Mouse (Mus musculus): ENCODE data around the gene Armc5.

Gene Armc5

DNA sequence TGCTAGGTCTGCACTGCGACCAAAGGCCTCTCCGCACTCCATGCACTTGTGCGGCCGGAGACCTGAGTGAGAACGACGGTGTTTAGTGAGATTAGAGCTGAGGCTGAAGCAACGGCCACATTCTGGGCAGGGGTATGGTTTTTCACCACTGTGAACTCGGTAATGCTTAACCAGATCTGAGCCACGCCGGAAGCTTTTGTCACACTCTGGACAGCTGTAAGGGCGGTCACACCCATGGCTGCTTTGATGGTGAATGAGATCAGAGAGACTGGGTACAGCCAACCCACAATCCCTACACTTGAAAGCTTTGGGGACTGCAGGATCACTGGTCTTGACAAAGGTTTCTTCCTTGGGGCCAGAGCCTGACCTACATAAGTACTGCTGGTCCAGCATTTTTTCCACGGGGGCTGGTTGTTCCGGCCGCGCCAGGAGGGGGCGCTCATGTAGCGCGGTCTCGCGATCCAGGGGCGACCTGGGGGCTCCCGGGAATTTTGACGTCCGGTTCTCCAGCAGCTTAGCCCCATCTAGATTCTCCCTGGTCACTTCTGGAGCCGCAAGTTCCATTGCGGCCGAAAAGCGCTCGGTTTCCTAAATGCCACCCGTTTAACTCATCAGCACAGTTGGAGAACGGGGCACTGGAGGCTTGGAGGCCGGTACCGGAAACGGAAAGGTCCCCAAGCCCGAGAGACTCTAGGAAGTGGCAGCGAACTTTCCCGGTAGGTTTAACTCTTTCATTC, at the start of gene Armc5:
TSS of gene Armc5 (plus strand) at position 487 of the 737 bp plus-strand sequence.
- peak; percentile 46 for DNase-seq (ENCODE audit: extremely low spot score, low read depth, low spot score)

DNA sequence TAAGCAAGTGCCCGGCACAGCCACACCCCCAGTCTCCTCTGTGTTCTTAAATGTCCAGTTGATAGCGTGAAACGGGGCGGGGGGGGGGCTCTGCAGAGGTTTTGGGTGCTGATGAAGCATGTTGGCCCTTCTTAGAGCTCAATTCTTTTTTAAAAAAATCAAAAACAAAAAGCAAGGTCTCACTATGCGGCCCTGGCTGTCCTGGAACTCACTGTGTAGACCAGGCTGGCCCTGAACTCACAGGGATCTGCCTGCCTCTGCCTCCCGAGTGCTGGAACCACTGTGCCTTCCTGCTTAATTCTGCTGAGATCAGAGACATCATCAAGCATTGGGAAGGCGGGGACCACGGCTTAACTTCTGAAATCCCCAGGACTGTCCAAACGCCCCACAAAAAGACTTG, 35.5 kb upstream of the Armc5 start:
- no peak for DNase-seq (ENCODE audit: extremely low spot score, low read depth, low spot score)

DNA sequence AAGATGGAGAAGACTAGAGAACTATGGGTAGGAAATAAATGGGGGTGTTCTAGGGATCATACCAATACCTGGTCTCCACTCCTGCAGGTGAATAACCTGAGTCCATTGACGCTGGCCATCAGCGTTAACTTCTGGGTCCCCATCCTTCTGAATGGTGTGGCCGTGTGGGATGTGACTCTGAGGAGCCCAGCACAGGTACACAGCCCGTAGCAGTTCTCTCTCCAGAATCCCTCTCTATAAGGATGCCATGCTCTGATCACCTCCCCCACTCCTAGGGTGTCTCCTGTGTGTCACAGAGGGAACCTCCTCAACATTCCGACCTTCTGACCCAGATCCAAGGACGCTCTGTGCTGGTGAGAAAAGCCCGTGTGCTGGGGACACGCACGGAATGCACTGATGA, 34.1 kb upstream of the Armc5 start:
- no peak for DNase-seq (ENCODE audit: extremely low spot score, low read depth, low spot score)

DNA sequence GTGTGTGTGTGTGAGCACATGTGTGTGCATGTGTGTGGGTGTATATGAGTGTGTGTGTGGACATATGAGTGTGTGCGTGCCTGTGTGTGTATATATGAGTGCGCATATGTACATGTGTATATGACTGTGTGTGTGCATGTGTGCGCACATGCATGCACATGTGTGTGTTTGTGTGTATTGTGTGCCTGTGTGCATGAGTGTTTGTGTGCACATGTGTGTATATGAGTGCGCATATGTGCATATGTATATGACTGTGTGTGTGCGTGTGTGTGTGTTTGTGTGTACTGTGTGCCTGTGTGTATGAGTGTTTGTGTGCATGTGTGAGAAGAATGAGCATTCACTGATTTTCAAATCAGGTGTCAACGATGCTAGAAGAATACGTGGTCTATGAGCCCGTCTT, 33.0 kb upstream of the Armc5 start:
- no peak for DNase-seq (ENCODE audit: extremely low spot score, low read depth, low spot score)

DNA sequence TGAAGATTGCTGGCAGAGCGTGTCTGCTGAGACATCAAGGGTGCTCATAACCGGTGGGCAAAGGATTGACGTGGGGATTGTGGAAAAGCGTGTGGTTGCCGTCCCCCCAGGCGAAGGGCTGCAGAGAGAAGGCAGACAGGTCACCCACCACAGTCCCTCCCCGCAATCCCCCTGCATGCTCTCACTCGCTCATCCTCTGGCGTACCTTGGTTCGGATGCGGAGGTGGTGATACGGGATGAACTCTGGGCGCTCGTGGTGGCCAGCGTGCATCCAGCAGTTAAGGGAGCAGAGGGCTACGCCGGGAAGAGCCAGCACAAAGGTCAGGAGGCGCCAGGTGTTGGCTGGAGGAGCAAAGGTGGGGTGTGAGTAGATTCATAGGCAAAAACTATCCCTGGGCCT, 31.4 kb upstream of the Armc5 start:
- DNase-seq (ENCODE audit: extremely low spot score, low read depth, low spot score) = no peak

DNA sequence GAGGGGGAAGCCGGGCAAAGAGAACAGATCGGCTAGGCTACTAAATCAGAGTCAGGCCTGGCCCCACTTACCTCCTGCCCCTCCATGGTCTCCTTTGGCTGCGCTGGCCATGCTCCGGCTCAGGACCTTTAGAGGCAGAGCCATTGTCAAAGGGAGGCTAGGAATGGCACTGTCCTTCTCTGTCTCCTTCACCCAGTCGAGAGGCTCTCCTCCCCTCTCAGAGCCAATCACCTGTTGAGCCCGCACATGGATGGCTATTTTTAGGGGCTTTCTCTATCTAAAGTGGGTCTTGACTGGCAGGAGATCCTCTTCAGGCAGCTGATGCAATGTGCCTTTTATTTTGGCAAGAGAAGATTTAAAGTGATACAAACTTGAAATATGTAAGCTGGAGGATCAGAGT, 31.0 kb upstream of the Armc5 start, which contains the start of gene Cox6a2:
TSS of gene Cox6a2 (minus strand) at position 236 of the 400 bp plus-strand sequence.
- DNase-seq (ENCODE audit: extremely low spot score, low read depth, low spot score) = no peak

DNA sequence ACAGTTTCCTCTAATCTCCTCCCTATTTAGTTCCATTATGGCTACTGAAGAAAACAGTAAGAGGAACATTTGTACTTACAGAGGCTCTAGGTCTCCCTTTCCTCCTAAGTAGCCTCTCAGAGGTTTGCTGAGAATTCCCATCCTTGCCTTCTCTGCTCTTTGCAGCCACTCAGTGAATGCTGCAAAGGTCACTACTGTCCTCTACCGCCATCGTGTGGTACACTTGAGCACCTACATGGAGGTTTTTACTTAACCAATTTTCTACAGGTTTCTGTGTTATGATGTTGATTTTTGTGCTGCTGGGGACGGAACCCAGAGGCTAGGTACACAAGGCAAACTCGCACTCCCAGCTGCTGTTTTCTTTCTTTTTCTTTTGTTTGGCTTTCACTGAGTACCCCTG, 29.0 kb upstream of the Armc5 start:
- DNase-seq (ENCODE audit: extremely low spot score, low read depth, low spot score) = peak; percentile 50

DNA sequence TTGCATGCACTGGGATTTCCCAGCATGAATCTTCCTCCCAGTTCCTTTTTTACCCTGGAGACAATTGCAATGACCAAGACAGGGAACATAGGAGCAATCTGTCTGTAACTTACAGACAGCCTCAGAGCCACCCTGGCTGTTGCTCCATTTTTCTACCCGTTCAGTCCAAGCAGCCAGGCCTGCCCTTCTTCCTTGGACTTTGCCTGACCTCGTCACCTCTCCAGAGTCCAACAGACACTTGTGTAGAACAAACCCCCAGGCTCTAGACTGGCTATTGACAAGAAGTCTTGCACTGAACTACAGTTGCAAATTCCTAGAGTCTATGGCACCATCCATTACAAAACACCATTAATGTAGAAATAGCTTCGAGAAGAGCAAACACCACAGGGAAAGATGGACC, 27.3 kb upstream of the Armc5 start:
- no peak for DNase-seq (ENCODE audit: extremely low spot score, low read depth, low spot score)

DNA sequence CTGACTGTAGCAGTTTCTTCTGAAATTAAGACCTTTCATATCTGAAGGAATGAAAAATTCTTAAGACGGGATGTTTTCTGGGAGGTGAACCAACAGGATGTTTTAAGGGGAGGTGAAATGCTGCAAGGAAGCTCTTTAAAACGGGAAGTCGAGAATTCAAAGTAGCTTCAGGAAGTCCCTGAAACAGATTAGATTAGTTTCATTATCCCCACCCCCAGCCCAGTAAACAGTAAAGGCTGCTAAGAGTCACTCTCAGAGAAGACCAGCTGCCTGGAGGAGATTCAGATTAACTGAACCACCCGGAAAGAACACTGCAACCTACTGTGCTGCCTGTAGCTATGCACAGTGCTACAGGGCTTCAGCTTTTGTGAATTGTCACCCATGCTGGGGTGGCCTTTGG, 17.2 kb upstream of the Armc5 start:
- DNase-seq (ENCODE audit: extremely low spot score, low read depth, low spot score) = no peak

DNA sequence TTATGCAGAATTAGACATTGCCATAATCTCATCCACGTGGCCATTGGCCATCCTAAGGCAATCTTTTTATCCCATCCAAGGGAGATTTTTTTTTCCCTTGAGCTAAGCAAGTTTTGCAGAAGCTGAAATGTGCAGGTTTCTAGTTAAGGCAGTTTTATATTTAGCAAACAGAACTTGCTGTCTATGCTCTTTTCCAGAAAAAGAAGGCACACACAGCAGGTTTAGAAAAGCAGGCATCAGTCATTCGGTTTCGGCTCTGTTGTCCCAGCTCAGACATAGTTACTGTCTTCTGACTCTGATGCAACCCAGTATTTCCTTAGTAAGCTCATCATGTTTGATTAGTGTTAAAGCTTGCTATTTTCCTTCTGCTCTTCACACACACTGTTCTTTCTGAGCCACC, 16.2 kb upstream of the Armc5 start:
- DNase-seq (ENCODE audit: extremely low spot score, low read depth, low spot score) = no peak

DNA sequence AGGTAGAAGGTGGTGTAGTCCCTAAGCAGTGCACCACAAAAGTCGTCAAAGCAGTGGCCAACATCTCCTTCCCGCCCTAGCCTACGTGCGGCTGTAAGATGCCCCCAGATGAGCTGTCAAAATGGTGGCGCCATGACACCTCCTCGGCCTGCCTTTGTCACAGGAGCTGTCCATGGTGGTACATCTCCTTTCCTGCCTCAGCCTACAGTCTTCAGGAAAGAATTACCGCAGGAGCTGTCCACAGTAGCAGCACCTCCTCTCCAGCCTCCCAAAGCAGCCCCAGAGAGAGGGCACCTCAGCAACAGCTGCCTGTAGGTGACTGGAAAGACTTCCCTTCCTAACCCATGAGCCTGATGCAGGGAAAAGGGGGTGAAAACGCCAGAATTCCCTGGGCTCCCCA, 5.4 kb upstream of the Armc5 start:
- DNase-seq (ENCODE audit: extremely low spot score, low read depth, low spot score) = no peak

DNA sequence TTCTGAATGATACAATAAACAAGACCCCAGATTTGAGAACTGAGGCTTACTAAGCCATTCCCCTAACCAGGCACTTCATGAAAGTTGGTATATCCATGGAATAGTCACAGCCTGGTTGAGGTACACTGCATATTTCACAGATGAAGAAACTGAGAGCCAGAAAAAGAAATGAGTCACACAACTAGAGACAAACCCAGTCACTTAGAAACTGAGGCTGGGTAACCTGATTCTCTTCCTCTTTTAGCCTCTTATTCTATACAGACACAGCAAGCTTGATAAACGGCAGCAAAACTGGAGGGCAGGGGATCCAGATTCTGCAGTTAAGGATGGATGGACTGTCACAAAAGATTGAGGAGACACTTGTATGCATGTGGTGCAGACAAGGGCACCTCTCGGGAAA, 2.3 kb upstream of the Armc5 start:
- no peak for DNase-seq (ENCODE audit: extremely low spot score, low read depth, low spot score)

DNA sequence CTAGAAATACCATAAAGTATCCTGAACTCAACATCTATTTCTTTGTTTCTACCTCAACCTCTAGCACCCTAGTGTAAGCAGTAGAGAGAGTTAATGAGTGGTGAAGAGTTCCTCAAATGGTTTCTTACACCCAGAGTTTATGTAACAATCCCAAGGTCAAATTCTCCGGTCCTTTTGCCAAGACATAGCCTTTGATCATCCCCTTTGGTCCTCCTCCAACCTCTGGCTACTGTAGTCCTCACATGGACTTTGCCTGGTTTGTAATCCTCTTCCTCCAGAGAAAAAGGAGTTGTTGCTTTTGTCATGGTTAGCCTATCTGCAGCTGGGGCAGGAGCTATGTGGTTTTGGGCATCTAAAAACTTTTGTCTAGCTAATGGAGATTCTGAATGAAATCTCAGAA, 1.7 kb upstream of the Armc5 start:
- DNase-seq (ENCODE audit: extremely low spot score, low read depth, low spot score) = no peak

DNA sequence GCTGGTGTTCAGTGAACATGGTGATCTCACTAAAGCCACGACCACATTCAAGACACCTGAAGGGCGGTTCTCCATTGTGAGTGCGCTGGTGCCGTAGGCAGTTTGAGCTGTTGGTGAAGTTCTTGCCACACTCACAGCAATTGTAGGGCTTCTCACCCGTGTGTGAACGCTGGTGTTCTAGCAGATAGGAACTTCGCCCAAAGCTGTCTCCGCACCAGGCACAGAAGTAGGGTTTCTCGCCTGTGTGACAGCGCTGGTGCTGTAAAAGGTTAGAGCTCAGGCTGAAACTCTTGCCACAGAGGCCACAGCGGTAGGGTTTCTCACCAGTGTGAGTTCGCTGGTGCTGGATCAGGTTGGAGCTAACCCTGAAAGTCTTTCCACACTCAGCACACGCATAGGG, 716 bp upstream of the Armc5 start:
- no peak for DNase-seq (ENCODE audit: extremely low spot score, low read depth, low spot score)

DNA sequence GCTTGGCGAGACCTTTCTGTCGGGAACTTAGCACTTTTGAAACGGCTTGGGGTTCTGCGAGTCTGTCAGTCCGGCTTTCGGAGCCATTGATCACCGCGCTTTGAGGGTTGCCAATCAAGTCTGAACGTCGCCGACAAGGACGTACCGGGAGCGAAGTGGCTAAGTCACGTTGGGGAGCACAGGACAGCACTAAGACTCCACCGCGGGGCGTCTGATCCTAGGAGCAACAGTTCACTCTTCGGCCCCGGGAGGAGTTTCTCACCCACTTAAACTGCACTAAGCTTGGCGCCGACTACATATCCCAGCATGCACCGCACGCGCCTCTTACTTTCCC, 418 bp downstream of the Armc5 start:
- no peak for DNase-seq (ENCODE audit: extremely low spot score, low read depth, low spot score)

DNA sequence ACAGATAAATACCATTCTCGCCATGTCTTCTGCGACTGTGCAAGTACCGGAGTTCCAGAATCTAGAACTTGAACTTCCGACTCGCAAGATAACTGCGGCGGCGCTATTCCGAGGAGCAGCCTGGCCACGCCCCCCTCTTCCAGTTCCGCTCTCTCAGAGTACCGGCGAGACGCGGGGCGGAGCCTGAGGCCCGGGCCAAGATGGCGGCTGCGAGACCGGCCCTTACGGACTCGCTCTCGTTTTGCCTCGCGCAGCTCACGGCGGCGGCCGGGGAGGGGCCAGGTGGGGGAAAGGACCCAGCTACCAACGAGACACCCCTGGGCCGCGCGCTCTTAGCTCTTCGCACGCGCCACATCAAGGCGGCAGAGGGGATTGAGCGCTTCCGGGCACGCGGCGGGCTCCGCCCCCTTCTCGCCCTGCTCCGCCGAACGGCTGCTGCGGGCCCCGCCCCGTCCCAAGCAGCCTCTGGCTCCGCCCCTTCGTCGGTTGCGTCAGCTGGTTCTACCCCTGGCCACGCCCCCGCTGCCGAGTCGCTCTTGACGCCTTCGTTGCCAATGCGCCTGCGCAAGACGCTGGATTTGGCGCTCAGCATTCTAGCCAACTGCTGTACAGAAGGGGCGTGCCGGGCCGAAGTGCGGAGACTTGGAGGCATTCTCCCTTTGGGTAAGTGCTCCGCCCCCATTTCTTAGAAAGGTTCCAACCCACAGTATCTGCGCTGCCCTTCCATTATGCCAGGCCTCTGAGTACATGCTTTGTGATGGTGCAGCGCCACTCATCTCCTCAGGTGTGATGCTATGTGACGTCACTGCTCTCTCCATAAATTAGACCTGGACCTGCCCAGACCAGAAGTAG, 1.0 kb downstream of the Armc5 start, which contains the start of gene 9130023H24Rik:
TSS of gene 9130023H24Rik (minus strand) at position 105 of the 852 bp plus-strand sequence.
- peak; percentile 95 for DNase-seq (ENCODE audit: extremely low spot score, low read depth, low spot score)

DNA sequence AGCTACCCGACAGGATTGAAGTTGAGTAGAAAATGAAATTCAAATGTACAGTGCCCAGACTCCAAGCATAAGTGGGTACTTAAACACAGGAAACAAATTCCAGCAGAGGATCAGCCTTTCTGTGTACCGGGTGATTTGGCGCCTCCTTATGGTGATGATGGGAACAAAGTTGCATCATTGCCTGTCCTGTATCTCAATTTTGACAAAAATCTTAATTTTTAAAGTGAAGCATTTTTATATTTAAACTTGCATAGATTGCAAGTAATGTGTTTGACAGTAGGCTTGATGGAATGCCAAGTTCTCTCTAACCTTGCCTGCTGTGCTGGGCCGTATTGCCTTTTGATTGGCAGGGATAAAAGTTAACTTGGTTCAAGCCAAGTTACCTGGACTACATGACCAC, 1.8 kb downstream of the Armc5 start:
- DNase-seq (ENCODE audit: extremely low spot score, low read depth, low spot score) = peak; percentile 44

DNA sequence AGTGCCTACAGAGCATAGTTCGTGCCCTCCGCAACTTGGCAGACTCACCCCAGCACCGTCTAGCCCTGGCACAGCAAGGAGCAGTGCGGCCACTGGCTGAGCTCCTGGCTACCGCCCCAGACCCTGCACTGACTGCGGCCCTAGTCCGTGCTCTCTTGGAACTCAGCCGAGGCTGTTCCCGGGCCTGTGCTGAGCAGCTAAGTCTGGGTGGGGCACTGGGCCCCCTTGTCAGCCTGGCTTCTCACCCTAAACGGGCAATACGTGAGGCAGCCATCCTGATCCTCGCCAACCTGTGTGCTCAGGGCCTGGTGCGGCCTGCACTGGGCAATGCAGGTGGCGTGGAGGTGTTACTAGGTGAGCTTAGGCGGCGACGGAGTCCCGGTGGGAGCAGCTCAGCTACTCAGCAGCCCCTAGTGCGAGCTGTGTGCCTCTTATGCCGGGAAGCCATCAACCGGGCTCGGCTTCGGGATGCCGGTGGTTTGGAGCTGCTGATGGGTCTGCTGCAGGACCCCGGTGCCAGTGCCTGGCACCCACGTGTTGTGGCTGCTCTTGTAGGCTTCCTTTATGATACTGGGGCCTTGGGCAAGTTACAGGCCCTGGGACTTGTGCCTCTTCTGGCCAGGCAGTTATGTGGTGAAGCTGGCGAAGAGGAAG, 3.1 kb downstream of the Armc5 start:
- DNase-seq (ENCODE audit: extremely low spot score, low read depth, low spot score) = no peak

DNA sequence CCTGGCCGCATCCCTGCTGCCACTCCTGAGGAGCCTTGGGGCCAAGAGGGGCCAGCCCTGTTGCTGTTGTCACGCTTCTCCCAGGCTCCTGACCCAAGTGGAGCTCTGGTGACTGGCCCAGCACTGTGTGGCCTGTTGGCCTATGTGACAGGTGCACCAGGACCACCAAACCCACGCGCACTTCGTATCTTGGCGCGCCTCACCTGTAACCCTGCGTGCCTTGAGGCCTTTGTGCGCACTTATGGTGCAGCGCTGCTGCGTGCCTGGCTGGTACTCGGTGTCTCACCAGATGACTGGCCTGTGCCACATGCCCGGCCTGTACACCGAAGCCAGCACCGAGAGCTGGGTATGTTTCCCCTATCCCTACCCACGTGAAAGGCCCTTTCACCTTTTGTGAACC, 5.2 kb downstream of the Armc5 start:
- no peak for DNase-seq (ENCODE audit: extremely low spot score, low read depth, low spot score)

DNA sequence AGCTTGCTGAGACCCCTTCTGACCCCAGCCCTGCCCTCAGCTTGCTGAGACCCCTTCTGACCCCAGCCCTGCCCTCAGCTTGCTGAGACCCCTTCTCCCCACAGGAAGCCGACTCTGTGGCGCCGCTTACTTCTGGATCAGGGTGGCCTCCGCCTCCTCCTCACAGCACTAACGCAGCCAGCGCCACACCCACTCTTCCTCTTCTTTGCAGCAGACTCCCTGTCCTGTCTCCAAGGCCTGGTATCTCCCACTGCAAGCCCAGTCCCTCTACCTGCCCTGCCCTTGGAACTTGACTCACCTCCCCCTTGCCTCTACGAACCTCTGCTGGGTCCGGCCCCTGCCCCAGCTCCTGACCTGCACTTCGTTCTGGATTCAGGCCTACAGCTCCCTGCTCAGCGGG, 6.8 kb downstream of the Armc5 start:
- no peak for DNase-seq (ENCODE audit: extremely low spot score, low read depth, low spot score)

DNA sequence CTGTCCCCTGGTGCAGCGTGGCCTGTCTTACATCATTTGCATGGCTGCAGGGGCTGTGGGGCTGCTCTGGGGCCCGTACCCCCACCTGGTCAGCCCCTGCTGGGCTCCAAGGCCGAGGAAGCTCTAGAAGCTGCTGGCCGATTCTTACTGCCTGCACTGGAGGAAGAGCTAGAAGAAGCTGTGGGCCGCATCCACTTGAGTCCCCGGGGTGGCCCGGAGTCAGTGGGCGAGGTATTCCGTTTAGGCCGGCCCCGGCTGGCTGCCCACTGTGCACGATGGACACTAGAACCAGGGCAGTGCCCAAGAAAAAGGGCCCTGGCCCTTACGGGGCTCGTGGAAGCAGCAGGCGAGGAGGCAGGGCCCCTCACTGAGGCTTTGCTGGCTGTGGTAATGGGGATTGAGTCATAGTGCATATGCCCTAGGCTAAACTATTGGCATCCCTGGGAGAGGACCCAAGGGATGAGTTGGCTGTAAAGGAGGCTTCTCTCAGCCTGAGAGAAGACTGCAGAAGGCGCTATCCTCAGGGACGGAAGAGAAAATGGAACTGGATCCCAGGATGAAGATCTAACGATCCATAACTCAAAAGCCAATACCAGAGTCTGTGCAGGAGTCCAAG, 7.4 kb downstream of the Armc5 start:
- no peak for DNase-seq (ENCODE audit: extremely low spot score, low read depth, low spot score)
